Mouse (Mus musculus) liver, postnatal 0 days (tissue): ENCODE results near the gene Col17a1. TPM values are rescaled to one million over a fixed set of nuclear protein-coding genes. Genes with fewer than 3 reads are reported as not detected.

Source experiments
- ATAC-seq: fragments of 200-750 bp; cut with Nextera tagmentation; 2 replicates; pipeline ENCODE4 v1.8.0; 2017; ENCODE audit warnings: mild to moderate bottlenecking, moderate library complexity
- DNase-seq: peaks from one replicate; pipeline ENCODE4 v3.0.0-alpha.2; 2016
- H3K27ac ChIP-seq: fragments of 300-500 bp; sonication (generic); 2 replicates; pipeline ENCODE4 v1.5.1; 2014; ENCODE audit warnings: antibody characterized with exemption, moderate library complexity, mild to moderate bottlenecking, low read depth
- H3K27me3 ChIP-seq: fragments of 300-500 bp; sonication (generic); 2 replicates; pipeline ENCODE4 v1.6.1; 2014; ENCODE audit warnings: low read length, control low read depth, mixed read lengths; ENCODE audit not compliant: insufficient read depth
- H3K36me3 ChIP-seq: fragments of 300-500 bp; sonication (generic); replicated peaks from 2 replicates; pipeline ENCODE4 v1.6.1; 2014; ENCODE audit warnings: mild to moderate bottlenecking, control low read depth, low read length, moderate library complexity, mixed read lengths; ENCODE audit not compliant: insufficient read depth
- H3K4me1 ChIP-seq: fragments of 300-500 bp; sonication (generic); 2 replicates; pipeline ENCODE4 v1.6.1; 2014; ENCODE audit warnings: antibody characterized with exemption, mild to moderate bottlenecking, control low read depth; ENCODE audit not compliant: insufficient read depth
- H3K4me2 ChIP-seq: fragments of 300-500 bp; sonication (generic); 2 replicates; pipeline ENCODE4 v1.6.1; 2014; ENCODE audit warnings: low read depth, mild to moderate bottlenecking, low read length, moderate library complexity, mixed read lengths
- H3K4me3 ChIP-seq: fragments of 300-500 bp; sonication (generic); 2 replicates; pipeline ENCODE4 v1.5.1; 2014; ENCODE audit warnings: low read depth, low read length
- H3K9ac ChIP-seq: fragments of 300-500 bp; sonication (generic); replicated peaks from 2 replicates; pipeline ENCODE4 v1.6.1; 2014; ENCODE audit warnings: mild to moderate bottlenecking, moderate library complexity
- H3K9me3 ChIP-seq: fragments of 300-500 bp; sonication (generic); 2 replicates; pipeline ENCODE4 v1.6.1; 2016; ENCODE audit warnings: mild to moderate bottlenecking, control low read depth, low read length, mixed read lengths
- CTCF ChIP-seq: sonication (generic); IDR thresholded peaks from 2 replicates; pipeline ENCODE4 v1.5.1; 2016; ENCODE audit warnings: antibody characterized with exemption, low read depth
- EP300 ChIP-seq: IDR thresholded peaks from 2 replicates; pipeline ENCODE4 v1.6.1; 2016; ENCODE audit warnings: antibody characterized with exemption, low read depth, mild to moderate bottlenecking
- WGBS: fragments of 180-500 bp; shearing (Covaris S2); extraction: QIAGEN DNeasy Blood & Tissue Kit; methylation state at CpG from one replicate; pipeline ENCODE4 v1.1.7; 2014; ENCODE audit not compliant: insufficient replicate concordance; 5-methylcytosine and 5-hydroxymethylcytosine counted together
- polyA plus RNA-seq: library from polyadenylated mRNA; unstranded; fragments of >200 nt; fragmentation: Nextera tagmentation; extraction: Ambion mirVana; gene quantifications from 2 replicates; pipeline ENCODE4 v1.2.1, GENCODE M21; 2015

Col17a1 gene
- polyA plus RNA-seq, result 0.11 and 0.14 TPM in 2 replicates

DNA sequence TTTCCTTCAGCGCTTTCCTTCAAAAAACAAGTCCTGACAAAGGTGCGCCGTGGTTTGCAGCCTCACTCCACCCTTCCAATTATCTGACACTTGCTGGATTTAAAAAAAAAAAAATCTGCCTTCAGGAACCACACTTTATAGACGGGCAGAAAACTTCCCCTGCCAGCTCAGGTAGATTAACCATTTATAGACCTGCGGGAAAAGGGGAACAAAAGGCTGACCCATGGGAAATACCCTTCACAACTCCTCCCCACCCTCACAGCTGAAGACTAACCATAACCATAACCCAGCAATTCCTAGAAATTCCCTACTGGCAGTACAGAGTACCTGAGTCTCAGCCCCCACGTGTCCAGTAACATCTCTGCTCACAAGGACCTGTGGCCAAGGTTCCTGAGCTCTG is at the start of gene Col17a1:
Gene Col17a1 (minus strand): TSS at position 101 of the 400 bp plus-strand sequence.
- no peaks in the 10 kb centered on the region for H3K9me3 ChIP-seq
- H3K4me2 ChIP-seq, result no peak within 1 kb of the TSS
- WGBS, result 62% methylated on average over 6 of the region's 6 CpGs
- no peaks in the 10 kb centered on the region for H3K36me3 ChIP-seq
- H3K4me1 ChIP-seq, result no peaks in the 10 kb centered on the region
- H3K9ac ChIP-seq, result no peak within 1 kb of the TSS
- no peak for DNase-seq
- H3K4me3 ChIP-seq, result no peak within 1 kb of the TSS
- no peaks in the 10 kb centered on the region for H3K27me3 ChIP-seq
- ATAC-seq, result no peak
- no peak within 1 kb of the TSS for H3K27ac ChIP-seq
- TF ChIP-seq CTCF (no peak), EP300 (no peak)

- peak overlapping the region; percentile 87 for H3K4me2 ChIP-seq
- 2% methylated on average over 13 of the region's 15 CpGs for WGBS
- no peaks in the 10 kb centered on the region for H3K27me3 ChIP-seq
- H3K4me3 ChIP-seq, result peak overlapping the region; percentile 91
- peak overlapping the region; percentile 97 for H3K27ac ChIP-seq
- no peaks in the 10 kb centered on the region for H3K9me3 ChIP-seq
- no peak for TF ChIP-seq CTCF
- TF ChIP-seq EP300, result no peak
- ATAC-seq (peak; percentile 35), DNase-seq (peak; percentile 86)
- H3K4me1 ChIP-seq, result peaks cover 6% of the 10 kb centered on the region; the same call in 1 of the 2 replicates
- H3K9ac ChIP-seq, result peak overlapping the region; percentile 77
- H3K36me3 ChIP-seq, result peaks cover 36% of the 10 kb centered on the region
These were observed 40.0 kb upstream of the Col17a1 start for GRCm38 (mm10) chr19:47731931-47732330.

DNA sequence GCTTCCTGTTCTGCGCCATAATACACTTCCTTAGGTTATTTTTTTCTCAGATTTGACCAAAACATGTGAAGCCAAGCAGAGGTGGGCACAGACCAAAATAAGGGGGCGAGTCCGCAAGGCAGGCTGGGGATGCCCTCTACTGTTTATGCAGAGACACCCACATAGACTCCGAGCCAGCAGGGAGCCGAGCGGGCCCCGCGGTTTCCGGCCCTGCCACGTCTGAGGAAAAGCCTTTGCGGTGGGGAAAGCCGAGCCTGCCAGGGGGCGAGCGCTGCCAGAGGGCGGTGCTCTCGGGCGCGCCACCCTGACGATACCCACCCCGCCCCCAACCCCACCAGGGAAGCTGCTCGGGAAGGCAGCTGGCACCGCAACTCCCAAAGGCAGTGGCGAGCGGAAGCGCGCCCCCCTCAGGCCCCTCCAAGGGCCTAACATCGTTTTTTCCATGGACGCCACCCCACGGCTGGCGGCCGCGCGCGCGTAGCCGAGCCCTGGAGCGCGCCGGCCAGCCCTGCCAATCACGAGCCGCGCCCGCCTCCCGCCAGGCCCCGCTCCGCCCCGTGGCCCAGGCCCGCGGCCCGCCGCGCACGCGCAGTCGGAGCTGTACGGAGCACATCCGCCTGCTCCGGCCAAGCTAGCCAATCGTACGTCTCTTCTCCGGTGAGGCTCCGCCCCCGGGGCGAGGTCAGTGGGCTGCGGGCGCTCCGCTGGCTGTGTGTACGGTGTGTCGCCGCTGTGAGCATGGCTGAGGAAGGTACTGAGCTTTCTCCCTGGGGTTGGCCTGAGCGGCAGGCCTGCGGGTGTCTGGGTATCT is 39.4 kb upstream of the Col17a1 start, which contains the start of gene Sfr1:
Gene Sfr1 (plus strand): TSS at position 612 of the 811 bp plus-strand sequence.
- TF ChIP-seq EP300, result peak; percentile 29; the same call in 1 of the 2 replicates
- peak; percentile 65 for TF ChIP-seq CTCF

GRCm38 (mm10) chr19:47730691-47731070 is 38.8 kb upstream of the Col17a1 start:
- under 1% methylated on average over 12 of the region's 12 CpGs for WGBS
- Histone ChIP-seq H3K36me3 (peaks cover 27% of the 10 kb centered on the region), H3K4me3 (peak overlapping the region; percentile 91), H3K4me1 (peaks cover 6% of the 10 kb centered on the region; the same call in 1 of the 2 replicates), H3K9ac (peak overlapping the region; percentile 71), H3K27me3 (no peaks in the 10 kb centered on the region), H3K27ac (peak overlapping the region; percentile 95), H3K4me2 (peak overlapping the region; percentile 87), H3K9me3 (no peaks in the 10 kb centered on the region)
- no peak for TF ChIP-seq EP300
- TF ChIP-seq CTCF, result no peak
- peak; percentile 73 for DNase-seq
- peak; percentile 26 for ATAC-seq

More for the DNA sequence above, 39.4 kb upstream of the Col17a1 start, which contains the start of gene Sfr1:
- peak; percentile 97 for ATAC-seq
- H3K4me2 ChIP-seq, result peak within 1 kb of the TSS; percentile 87
- peak within 1 kb of the TSS; percentile 77 for H3K9ac ChIP-seq
- H3K4me3 ChIP-seq, result peak within 1 kb of the TSS; percentile 91
- peak; percentile 99 for DNase-seq
- H3K4me1 ChIP-seq, result peaks cover 6% of the 10 kb centered on the region; the same call in 1 of the 2 replicates
- no peaks in the 10 kb centered on the region for H3K27me3 ChIP-seq
- H3K9me3 ChIP-seq, result no peaks in the 10 kb centered on the region
- peak within 1 kb of the TSS; percentile 97 for H3K27ac ChIP-seq
- 0% methylated on average over 38 of the region's 72 CpGs for WGBS
- H3K36me3 ChIP-seq, result peaks cover 33% of the 10 kb centered on the region

- DNase-seq (no peak), ATAC-seq (no peak)
- no peaks in the 10 kb centered on the region for H3K9me3 ChIP-seq
- peaks cover 6% of the 10 kb centered on the region; the same call in 1 of the 2 replicates for H3K4me1 ChIP-seq
- H3K4me2 ChIP-seq, result no peak overlapping the region
- no peaks in the 10 kb centered on the region for H3K27me3 ChIP-seq
- H3K27ac ChIP-seq, result no peak overlapping the region
- H3K9ac ChIP-seq, result no peak overlapping the region
- no peak for TF ChIP-seq EP300
- TF ChIP-seq CTCF, result no peak
- 73% methylated on average over 7 of the region's 7 CpGs for WGBS
- no peaks in the 10 kb centered on the region for H3K36me3 ChIP-seq
- H3K4me3 ChIP-seq, result no peak overlapping the region
These were observed 33.8 kb upstream of the Col17a1 start for GRCm38 (mm10) chr19:47725643-47726140.

GRCm38 (mm10) chr19:47724903-47725302 is 33.0 kb upstream of the Col17a1 start:
- Histone ChIP-seq H3K4me2 (no peak overlapping the region), H3K4me1 (no peaks in the 10 kb centered on the region; the same call in 1 of the 2 replicates), H3K9ac (no peak overlapping the region), H3K27me3 (no peaks in the 10 kb centered on the region), H3K4me3 (no peak overlapping the region), H3K9me3 (no peaks in the 10 kb centered on the region), H3K27ac (no peak overlapping the region), H3K36me3 (no peaks in the 10 kb centered on the region)
- TF ChIP-seq EP300 (no peak), CTCF (no peak)
- ATAC-seq (no peak), DNase-seq (no peak)
- WGBS, result 74% methylated on average over 4 of the region's 4 CpGs
